Mouse (Mus musculus): ENCODE data around the gene Cdk8.

GRCm38 (mm10) chr5:146193360-146193759 is 37.7 kb upstream of the Cdk8 start:
- no peak for TF ChIP-seq MYOG (IDR thresholded peaks at IDR 0.05; ENCODE audit: control insufficient read depth in 1 of 3, insufficient read depth in 1 of 3, insufficient read length in 2 of 3, low read depth in 2 of 3)
- TF ChIP-seq CEBPB (IDR thresholded peaks at IDR 0.05; ENCODE audit: insufficient read depth, poor library complexity, severe bottlenecking), result no peak
- TF ChIP-seq REST (IDR thresholded peaks at IDR 0.05; ENCODE audit: insufficient read depth, insufficient read length), result no peak
- TF ChIP-seq TCF3 (IDR thresholded peaks at IDR 0.05; ENCODE audit: insufficient read length, low read depth), result no peak
- no peak for TF ChIP-seq E2F4 (IDR thresholded peaks at IDR 0.05; ENCODE audit: insufficient read depth)
- TF ChIP-seq POLR2A (IDR thresholded peaks at IDR 0.05; ENCODE audit: insufficient read length, low read depth), result no peak
- TF ChIP-seq MAX (IDR thresholded peaks at IDR 0.05; ENCODE audit: low read depth), result no peak
